Mouse (Mus musculus): ENCODE data around the gene Ptpa.

The Ptpa gene

DNA sequence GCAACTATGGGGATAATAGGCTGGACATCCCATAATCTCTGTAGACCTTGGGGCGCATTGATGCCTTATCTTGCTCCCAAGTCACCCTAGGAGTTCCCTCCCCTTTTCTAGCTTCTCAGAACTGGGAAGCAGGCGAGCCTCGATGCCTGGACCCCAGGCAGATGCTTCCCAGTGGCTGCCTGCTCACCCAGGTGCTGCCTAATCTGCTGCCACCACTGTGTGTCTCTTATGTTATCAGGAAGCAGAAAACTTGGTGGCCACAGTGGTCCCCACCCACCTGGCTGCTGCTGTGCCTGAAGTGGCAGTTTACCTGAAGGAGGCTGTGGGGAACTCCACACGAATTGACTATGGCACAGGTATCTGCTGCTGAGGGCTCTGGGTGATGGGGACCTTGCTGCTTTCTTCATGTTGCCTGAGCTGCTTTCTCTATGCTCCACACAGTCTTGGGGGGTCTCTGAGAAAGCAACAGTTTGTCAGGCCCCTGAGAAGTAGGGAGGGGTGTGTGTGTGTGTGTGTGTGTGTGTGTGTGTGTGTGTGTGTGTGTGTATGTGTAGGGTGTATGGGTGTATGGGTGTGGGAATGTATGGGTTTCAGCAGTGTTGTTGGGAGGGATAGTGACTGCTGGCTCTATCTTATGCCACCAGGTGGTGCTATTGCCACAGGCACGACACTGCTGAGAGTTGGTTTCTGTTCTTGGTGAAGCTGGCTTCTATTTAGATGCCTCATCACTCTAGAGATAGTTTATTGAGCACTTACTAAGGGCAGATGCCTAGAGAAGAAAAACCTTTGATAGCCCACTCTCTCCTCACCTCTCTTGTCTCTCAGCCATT is 19.7 kb downstream of the Ptpa start:
- no peak for DNase-seq (ENCODE audit: extremely low read depth, insufficient read length, low spot score)

GRCm38 (mm10) chr2:30436156-30436545 is 20.3 kb downstream of the Ptpa start:
- DNase-seq (ENCODE audit: extremely low read depth, insufficient read length, low spot score): no peak

DNA sequence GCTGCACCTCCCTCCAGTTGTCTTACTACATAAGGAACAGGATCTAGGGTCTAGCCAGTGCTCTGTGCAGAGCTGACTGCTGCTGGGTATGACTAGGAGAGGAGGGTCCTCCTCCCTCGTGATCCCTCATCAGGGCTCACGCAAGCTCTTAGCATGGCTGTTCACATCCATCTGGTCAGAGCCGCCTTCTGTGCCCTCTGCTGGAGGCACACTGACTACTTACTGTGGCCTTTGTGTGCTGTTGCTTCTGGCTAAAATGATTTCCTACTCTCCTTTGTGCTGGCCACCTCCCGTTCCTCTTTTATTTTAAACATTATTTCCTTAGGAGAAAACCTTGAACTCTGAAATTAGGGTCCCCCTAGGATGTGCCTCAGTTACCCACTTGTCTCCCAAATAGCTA is 21.0 kb downstream of the Ptpa start:
- no peak for DNase-seq (ENCODE audit: extremely low read depth, insufficient read length, low spot score)

GRCm38 (mm10) chr2:30437791-30438190 is 22.0 kb downstream of the Ptpa start:
- no peak for DNase-seq (ENCODE audit: extremely low read depth, insufficient read length, low spot score)

- no peak for DNase-seq (ENCODE audit: extremely low read depth, insufficient read length, low spot score)
Observed at GRCm38 (mm10) chr2:30439631-30440030, 23.8 kb downstream of the Ptpa start.

DNA sequence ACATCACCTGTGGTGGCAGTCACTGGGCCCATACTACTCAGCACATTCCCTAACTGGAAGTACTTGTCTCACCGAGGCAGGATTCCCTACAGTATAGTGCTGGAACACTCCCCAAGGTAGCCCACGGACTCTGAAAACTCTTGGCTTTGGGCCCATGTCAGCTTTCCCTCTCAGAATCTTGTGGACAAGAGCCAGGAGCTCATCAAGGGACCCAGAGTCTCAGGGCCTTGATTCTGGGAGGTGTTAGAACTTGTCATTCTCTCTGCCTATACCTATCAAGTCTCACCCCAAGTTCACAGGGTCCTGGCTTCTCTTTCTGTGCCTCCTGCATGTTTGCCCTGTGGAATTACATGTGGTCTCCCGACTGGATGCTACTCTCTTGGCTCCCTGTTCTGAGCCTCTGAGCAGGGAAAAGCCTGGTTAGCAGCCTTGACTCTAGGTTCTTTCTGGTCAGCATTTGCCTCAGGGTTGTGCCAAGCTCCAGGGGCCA is 24.4 kb downstream of the Ptpa start:
- no peak for DNase-seq (ENCODE audit: extremely low read depth, insufficient read length, low spot score)

DNA sequence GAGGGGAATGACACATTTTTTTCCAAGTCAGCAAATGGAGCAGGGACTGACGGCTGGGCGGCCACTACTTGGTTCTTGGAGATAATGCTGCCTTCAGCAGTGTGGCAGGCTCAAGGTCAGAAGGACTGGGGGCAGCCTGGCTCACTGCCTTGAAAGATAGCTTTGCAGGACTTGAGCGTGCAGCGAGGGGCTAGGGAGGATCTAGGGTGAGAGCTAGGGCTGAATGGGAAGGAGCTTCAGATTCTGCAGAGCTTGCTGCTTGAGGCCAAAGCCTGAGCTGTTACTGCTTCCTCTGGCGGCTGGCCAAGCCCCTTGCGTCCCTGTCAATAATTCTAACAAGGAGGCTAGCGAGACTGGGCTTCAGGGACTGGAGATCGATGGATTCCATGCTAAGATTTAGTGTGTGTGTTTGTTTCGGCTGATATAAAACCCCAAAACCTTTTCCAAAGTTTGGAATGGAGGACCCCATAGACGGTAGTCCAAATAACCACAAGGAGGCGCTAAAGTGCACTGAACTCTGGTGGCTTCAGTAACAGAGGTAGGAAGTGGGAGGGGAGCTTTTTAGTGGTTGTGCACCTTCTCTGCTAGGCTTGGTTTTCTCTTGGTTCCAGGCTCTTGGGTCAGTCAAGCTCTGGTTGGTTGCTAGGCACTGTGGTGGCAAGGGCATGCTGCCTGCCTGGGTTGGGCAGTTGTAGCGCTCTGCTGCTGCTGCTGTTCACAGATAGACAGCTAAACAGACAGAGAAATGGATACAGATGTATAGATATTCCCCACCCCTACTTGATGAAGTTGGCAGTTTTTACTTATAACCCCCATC is 25.1 kb downstream of the Ptpa start:
- peak; percentile 75 for DNase-seq (ENCODE audit: extremely low read depth, insufficient read length, low spot score)

DNA sequence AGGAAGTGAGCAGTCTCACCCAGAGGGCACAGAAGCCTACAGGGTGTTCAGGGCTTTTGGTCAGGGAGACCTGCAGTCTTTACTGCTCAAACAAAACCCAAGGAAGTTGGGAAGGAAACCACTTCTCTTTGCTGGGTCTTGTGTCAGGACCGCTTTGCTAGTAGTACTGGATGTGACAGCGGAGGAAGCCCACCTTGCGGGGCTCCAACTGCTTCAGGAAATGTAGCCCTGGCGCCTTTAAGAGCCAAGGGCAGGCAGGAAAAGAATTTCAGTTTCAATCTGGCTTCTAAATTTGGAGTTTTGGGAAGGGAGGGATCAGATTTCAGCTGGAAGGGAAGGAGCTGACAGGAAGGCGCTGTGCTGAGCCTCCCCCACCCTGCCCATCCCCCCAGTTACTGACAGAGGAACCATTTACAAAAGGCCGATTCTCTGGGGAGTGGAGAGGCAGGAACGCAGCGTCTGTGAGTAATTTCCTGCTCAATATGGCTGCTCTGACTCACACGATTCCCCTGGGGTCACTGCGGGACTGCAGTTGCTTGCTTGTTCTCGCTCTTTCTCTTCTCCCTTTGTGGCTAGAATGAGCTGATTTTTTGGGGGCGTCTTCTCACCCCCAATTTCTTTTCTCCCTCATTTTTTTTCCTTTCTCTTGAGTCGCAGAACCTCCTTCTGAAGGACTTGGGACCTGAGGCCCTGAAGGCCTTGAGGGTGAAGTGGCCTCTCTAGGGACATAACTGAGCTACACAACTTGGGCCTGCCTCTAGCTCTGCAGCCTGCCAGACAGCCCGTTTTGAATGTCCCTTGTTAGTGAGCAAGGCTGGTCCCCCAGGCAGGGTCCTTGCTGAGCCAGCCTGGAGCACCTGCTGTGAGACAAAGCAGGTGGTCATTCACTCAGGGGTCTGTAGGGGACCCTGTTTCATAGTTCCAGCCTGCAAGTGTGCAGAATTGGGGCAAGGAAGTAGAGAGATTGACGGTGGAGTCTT is 26.0 kb downstream of the Ptpa start:
- peak; percentile 87 for DNase-seq (ENCODE audit: extremely low read depth, insufficient read length, low spot score)

- no peak for DNase-seq (ENCODE audit: extremely low read depth, insufficient read length, low spot score)
Observed at GRCm38 (mm10) chr2:30442498-30442890, 26.7 kb downstream of the Ptpa start.

DNA sequence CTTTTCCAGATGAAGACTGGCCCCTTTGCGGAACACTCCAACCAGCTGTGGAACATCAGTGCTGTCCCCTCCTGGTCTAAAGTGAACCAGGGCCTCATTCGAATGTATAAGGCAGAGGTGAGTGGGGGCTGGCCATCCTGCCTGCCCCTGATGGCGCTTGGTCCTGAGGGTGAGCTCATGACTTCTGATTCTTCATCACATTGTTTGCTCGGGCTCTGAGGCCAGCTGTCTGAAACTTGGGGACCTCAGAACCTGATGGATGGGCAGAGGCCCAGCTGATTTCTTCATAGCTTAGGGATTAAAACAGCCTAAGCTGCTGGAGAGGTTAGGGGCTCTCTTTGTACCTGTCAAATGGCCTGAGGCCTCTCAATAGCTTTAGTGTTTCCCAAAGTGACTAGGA is 27.4 kb downstream of the Ptpa start:
- no peak for DNase-seq (ENCODE audit: extremely low read depth, insufficient read length, low spot score)

DNA sequence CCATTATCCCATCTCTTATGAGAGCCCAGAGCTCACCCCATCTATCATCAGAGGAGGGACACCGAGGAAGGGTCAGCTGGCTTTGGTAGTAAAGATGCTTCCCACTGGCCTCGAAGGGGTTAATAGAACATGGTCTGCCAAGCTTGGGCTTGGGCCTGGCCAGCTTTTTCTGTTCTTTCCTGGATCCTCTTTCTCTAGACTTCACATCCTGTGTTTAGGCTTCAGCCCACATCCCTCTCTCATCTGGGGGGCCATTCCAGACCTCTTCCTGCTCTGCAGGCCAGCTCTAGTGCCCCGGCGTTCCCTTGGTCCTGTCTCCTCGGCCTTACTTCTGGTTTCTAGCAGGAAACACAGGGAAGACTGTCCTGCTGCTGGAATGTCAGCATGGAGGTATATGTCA is 28.2 kb downstream of the Ptpa start:
- no peak for DNase-seq (ENCODE audit: extremely low read depth, insufficient read length, low spot score)

- no peak for DNase-seq (ENCODE audit: extremely low read depth, insufficient read length, low spot score)
Observed at GRCm38 (mm10) chr2:30444450-30444849, 28.6 kb downstream of the Ptpa start.

GRCm38 (mm10) chr2:30445312-30445711 is 29.5 kb downstream of the Ptpa start:
- DNase-seq (ENCODE audit: extremely low read depth, insufficient read length, low spot score): peak; percentile 69

DNA sequence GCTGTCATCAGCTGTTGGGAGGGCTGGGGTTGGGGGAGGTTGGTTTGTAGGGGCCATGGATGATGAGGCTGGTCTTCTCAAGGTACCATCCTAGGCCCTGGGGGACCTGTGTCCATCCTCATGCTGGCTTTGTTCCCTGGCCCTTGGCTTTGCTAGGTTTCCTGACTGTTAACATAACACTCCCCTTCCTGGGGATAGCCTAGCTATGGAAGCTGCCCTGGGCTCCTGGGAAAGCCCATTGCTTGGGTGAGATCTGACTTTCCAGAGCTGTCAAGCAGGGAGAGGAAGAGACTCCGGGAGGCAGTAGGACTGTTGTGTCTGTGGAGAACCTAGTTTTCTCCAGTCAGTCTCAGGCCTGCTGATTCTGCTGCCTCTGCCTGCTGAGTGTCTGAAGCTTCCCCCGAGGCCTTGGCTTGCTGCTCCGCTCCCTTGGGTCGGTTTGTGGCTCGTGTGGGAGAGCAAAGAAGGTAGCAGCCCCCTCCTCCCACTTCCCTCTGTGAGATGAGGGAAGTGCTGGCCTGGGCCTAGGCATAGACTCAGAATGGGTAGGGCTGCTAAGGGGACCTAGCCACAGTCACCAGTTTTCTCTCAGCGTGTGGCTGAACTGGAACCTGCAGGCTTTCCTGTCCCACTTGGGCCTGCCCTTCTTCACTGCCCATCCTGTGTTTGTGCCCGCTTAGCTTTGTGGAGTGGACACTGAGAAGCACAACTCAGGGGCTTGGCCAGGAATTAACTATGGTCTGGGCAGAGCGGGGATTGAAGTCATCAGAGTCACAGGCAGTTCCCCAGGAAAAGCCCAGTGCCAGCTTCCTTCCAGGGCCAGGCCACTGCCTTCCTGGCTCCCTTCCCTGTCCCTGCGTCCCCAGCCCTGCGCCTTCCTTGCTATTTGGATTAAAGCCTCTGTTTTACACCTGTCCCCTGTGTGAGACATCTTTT is 31.3 kb downstream of the Ptpa start:
- DNase-seq (ENCODE audit: extremely low read depth, insufficient read length, low spot score): no peak

DNA sequence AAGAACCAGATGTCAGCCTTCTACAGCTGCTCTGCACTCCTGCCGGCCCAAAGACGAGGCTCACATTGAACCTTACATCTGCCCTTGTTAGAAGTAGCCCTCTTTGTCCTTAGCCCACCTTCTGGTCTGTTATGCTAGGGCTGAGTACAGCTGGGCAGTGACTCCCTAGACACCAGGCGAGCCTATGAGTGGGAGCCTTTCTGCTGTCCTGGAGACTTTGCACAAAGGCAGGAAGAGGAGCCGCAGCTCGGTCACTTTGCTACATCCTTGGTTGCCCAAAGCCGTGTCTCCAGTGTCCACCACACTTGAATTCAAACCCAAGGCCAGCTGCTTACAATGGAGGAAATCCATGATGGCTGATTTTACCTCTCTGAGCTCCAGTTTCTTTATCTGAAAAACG is 32.5 kb downstream of the Ptpa start:
- DNase-seq (ENCODE audit: extremely low read depth, insufficient read length, low spot score): no peak

GRCm38 (mm10) chr2:30450530-30450929 is 34.7 kb downstream of the Ptpa start:
- DNase-seq (ENCODE audit: extremely low read depth, insufficient read length, low spot score): no peak

DNA sequence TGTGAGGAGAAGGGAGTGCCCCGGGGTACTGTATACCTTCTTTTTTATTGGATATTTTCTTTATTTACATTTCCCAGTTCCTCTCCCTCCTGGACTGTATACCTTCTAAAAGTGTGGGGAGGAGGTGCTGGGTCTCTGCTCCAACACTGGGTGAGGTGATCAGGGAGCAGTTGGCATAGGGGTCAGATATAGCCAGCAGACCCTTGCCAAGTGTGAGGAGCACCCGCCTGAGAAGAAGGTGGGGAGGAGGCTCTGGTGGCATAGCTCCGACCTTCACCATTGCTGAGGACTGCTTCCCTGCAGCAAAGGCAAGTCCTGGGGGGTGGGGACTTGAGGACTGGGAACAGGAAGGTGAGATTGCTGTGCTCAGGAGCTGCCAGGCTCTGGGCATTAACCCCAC is 35.7 kb downstream of the Ptpa start:
- DNase-seq (ENCODE audit: extremely low read depth, insufficient read length, low spot score): no peak

- no peak for DNase-seq (ENCODE audit: extremely low read depth, insufficient read length, low spot score)
Observed at GRCm38 (mm10) chr2:30453570-30453969, 37.7 kb downstream of the Ptpa start.

DNA sequence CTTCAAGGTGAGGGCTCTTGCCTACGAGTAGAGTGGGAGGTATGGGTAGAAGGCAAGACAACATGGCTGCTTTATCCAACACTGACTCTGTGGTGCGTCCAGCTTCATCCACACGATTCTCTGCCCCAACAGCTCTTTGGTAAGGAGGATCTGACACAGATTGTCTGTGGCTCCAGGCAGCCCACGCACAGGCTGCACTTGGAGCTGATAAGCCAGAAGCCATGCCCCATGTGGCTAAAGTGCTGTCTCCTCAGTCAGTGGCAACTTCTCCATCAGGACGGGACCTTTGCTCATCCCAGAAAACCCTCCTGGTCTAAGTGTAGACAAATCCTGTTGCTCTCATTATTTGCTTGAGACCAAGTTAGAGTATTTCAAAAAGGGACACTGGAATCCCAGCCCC is 38.7 kb downstream of the Ptpa start:
- no peak for DNase-seq (ENCODE audit: extremely low read depth, insufficient read length, low spot score)

All from 3134 (cell line).